Mouse (Mus musculus) activated CD4-positive, CD25-positive, alpha-beta regulatory T cell, adult 4 months (primary cell): ENCODE results near the gene Rabep2. TPM values are rescaled to one million over a fixed set of nuclear protein-coding genes. Genes with fewer than 3 reads are reported as not detected.
"Not testable (repeated sequence)": the region's sequence is repeated elsewhere in the genome, so short reads cannot be mapped to it uniquely, and the experiment has no call there.

Experiments
- ATAC-seq: one replicate; pipeline ENCODE4 v1.8.0; 2017
- polyA plus RNA-seq, 2 experiments: library from polyadenylated mRNA; unstranded; fragments of 100-300 nt; shearing (Covaris generic); gene quantifications; one replicate each; pipeline ENCODE4 v1.2.1; 2017

Rabep2 gene
- polyA plus RNA-seq, 2 experiments from 2014 or later = 35.4 to 48.2 TPM

- ATAC-seq = no peak
Observed at GRCm38 (mm10) chr7:126464836-126465235, 36.3 kb downstream of the Rabep2 start.

GRCm38 (mm10) chr7:126465246-126466030 is 36.9 kb downstream of the Rabep2 start:
- ATAC-seq = no peak

GRCm38 (mm10) chr7:126466116-126466515 is 37.6 kb downstream of the Rabep2 start:
- no peak for ATAC-seq

- no peak for ATAC-seq
Observed at GRCm38 (mm10) chr7:126466707-126467106, 38.1 kb downstream of the Rabep2 start.

GRCm38 (mm10) chr7:126467271-126467670 is 38.7 kb downstream of the Rabep2 start:
- no peak for ATAC-seq

- ATAC-seq = no peak
Observed at GRCm38 (mm10) chr7:126467834-126468627, 39.5 kb downstream of the Rabep2 start.

- peak; percentile 67 for ATAC-seq
Observed at GRCm38 (mm10) chr7:126470077-126470476, 41.5 kb downstream of the Rabep2 start.

- no peak for ATAC-seq
Observed at GRCm38 (mm10) chr7:126471361-126471760, 42.8 kb downstream of the Rabep2 start.

- ATAC-seq = no peak
Observed at GRCm38 (mm10) chr7:126471853-126472252, 43.3 kb downstream of the Rabep2 start.

- ATAC-seq = peak; percentile 68
Observed at GRCm38 (mm10) chr7:126472306-126472705, 43.7 kb downstream of the Rabep2 start.

- no peak for ATAC-seq
Observed at GRCm38 (mm10) chr7:126472713-126473112, 44.2 kb downstream of the Rabep2 start.

- ATAC-seq = no peak
Observed at GRCm38 (mm10) chr7:126473470-126474086, 45.0 kb downstream of the Rabep2 start.

GRCm38 (mm10) chr7:126474486-126474955 is 46.0 kb downstream of the Rabep2 start:
- no peak for ATAC-seq

GRCm38 (mm10) chr7:126474993-126475581 is 46.5 kb downstream of the Rabep2 start, which contains the start of gene Sh2b1:
Gene Sh2b1 (minus strand): TSS chr7:126475424.
- peak; percentile 48 for ATAC-seq

GRCm38 (mm10) chr7:126481699-126482098 is 53.1 kb downstream of the Rabep2 start:
- ATAC-seq = peak; percentile 26

- ATAC-seq = no peak
Observed at GRCm38 (mm10) chr7:126482392-126482871, 53.9 kb downstream of the Rabep2 start.

GRCm38 (mm10) chr7:126487052-126487483 is 58.5 kb downstream of the Rabep2 start, which contains the start of gene Tufm:
Gene Tufm (plus strand): TSS chr7:126487361.
- ATAC-seq = peak; percentile 82

GRCm38 (mm10) chr7:126487617-126488385 is 59.2 kb downstream of the Rabep2 start:
- not testable (repeated sequence) for ATAC-seq

GRCm38 (mm10) chr7:126491005-126491404 is 62.4 kb downstream of the Rabep2 start:
- no peak for ATAC-seq

GRCm38 (mm10) chr7:126491973-126492372 is 63.4 kb downstream of the Rabep2 start:
- no peak for ATAC-seq

GRCm38 (mm10) chr7:126494120-126494519 is 65.6 kb downstream of the Rabep2 start:
- no peak for ATAC-seq
